Mouse (Mus musculus): ENCODE measurements around the gene Cmpk2. TPM values are rescaled to one million over a fixed set of nuclear protein-coding genes. Genes with fewer than 3 reads are reported as not detected.
A peak's percentile ranks its signal among the peaks of the same experiment; 100 is the strongest.
"Not testable (repeated sequence)": the region's sequence is repeated elsewhere in the genome, so short reads cannot be mapped to it uniquely, and the experiment has no call there.

Gene Cmpk2
- total RNA-seq (2015; ENCODE audit: low replicate concordance): 69.6 and 72.8 TPM in 2 replicates
- 49.1 and 65.2 TPM in 2 replicates for total RNA-seq (2017; ENCODE audit: low replicate concordance)

- peak; percentile 66 for ATAC-seq (replicated peaks; ENCODE audit: low FRiP score, poor library complexity, severe bottlenecking)
Measured at GRCm38 (mm10) chr12:26469098-26470041, at the start of gene Cmpk2. Gene Cmpk2, plus strand, starts transcription at chr12:26469204.

- peak; percentile 74; the same call in 1 of the 2 replicates for ATAC-seq (replicated peaks; ENCODE audit: low FRiP score, poor library complexity, severe bottlenecking)
Measured at GRCm38 (mm10) chr12:26424841-26425240, 44.2 kb upstream of the Cmpk2 start.

- not testable (repeated sequence) for ATAC-seq (replicated peaks; ENCODE audit: low FRiP score, poor library complexity, severe bottlenecking)
Measured at GRCm38 (mm10) chr12:26428771-26429170, 40.2 kb upstream of the Cmpk2 start.

GRCm38 (mm10) chr12:26436334-26436733 lies 32.7 kb upstream of the Cmpk2 start:
- ATAC-seq (replicated peaks; ENCODE audit: low FRiP score, poor library complexity, severe bottlenecking): no peak

GRCm38 (mm10) chr12:26437950-26438349 lies 31.1 kb upstream of the Cmpk2 start:
- no peak for ATAC-seq (replicated peaks; ENCODE audit: low FRiP score, poor library complexity, severe bottlenecking)

GRCm38 (mm10) chr12:26439366-26439765 lies 29.6 kb upstream of the Cmpk2 start:
- no peak for ATAC-seq (replicated peaks; ENCODE audit: low FRiP score, poor library complexity, severe bottlenecking)

GRCm38 (mm10) chr12:26444054-26444453 lies 24.9 kb upstream of the Cmpk2 start:
- 0 out of 2 replicates have a peak, but pooled peaks have one; percentile 45 for ATAC-seq (replicated peaks; ENCODE audit: low FRiP score, poor library complexity, severe bottlenecking)

- ATAC-seq (replicated peaks; ENCODE audit: low FRiP score, poor library complexity, severe bottlenecking): no peak
Measured at GRCm38 (mm10) chr12:26444511-26444910, 24.5 kb upstream of the Cmpk2 start.

GRCm38 (mm10) chr12:26446377-26447045 lies 22.5 kb upstream of the Cmpk2 start:
- no peak for ATAC-seq (replicated peaks; ENCODE audit: low FRiP score, poor library complexity, severe bottlenecking)

- ATAC-seq (replicated peaks; ENCODE audit: low FRiP score, poor library complexity, severe bottlenecking): no peak
Measured at GRCm38 (mm10) chr12:26449483-26449882, 19.5 kb upstream of the Cmpk2 start.

- no peak for ATAC-seq (replicated peaks; ENCODE audit: low FRiP score, poor library complexity, severe bottlenecking)
Measured at GRCm38 (mm10) chr12:26451150-26451549, 17.9 kb upstream of the Cmpk2 start.

GRCm38 (mm10) chr12:26452951-26453350 lies 16.1 kb upstream of the Cmpk2 start:
- no peak for ATAC-seq (replicated peaks; ENCODE audit: low FRiP score, poor library complexity, severe bottlenecking)

- ATAC-seq (replicated peaks; ENCODE audit: low FRiP score, poor library complexity, severe bottlenecking): 0 out of 2 replicates have a peak, but pooled peaks have one; percentile 25
Measured at GRCm38 (mm10) chr12:26454682-26455081, 14.3 kb upstream of the Cmpk2 start.

- ATAC-seq (replicated peaks; ENCODE audit: low FRiP score, poor library complexity, severe bottlenecking): peak; percentile 95
Measured at GRCm38 (mm10) chr12:26456028-26456698, 12.8 kb upstream of the Cmpk2 start, which contains the start of gene Rsad2. Gene Rsad2, minus strand, starts transcription at chr12:26456452.

GRCm38 (mm10) chr12:26460091-26460490 lies 8.9 kb upstream of the Cmpk2 start:
- ATAC-seq (replicated peaks; ENCODE audit: low FRiP score, poor library complexity, severe bottlenecking): no peak

GRCm38 (mm10) chr12:26465600-26465999 lies 3.4 kb upstream of the Cmpk2 start:
- ATAC-seq (replicated peaks; ENCODE audit: low FRiP score, poor library complexity, severe bottlenecking): no peak

GRCm38 (mm10) chr12:26470042-26470409 lies 1.0 kb downstream of the Cmpk2 start:
- ATAC-seq (replicated peaks; ENCODE audit: low FRiP score, poor library complexity, severe bottlenecking): 0 out of 2 replicates have a peak, but pooled peaks have one; percentile 4

GRCm38 (mm10) chr12:26471376-26471775 lies 2.4 kb downstream of the Cmpk2 start:
- ATAC-seq (replicated peaks; ENCODE audit: low FRiP score, poor library complexity, severe bottlenecking): no peak

- peak; percentile 73 for ATAC-seq (replicated peaks; ENCODE audit: low FRiP score, poor library complexity, severe bottlenecking)
Measured at GRCm38 (mm10) chr12:26472770-26473481, 3.9 kb downstream of the Cmpk2 start.
